Mouse (Mus musculus): ENCODE results near the gene Macrod2.

GRCm38 (mm10) chr2:141280817-141281216 is 885.7 kb downstream of the Macrod2 start:
- TF ChIP-seq CTCF (IDR thresholded peaks at IDR 0.05; ENCODE audit: extremely low read depth, insufficient read length, insufficient replicate concordance, low read depth, low read length) = no peak
- TF ChIP-seq POLR2A (IDR thresholded peaks at IDR 0.05; ENCODE audit: low read depth, low read length) = no peak
